Mouse (Mus musculus): ENCODE measurements around the gene Kdm1a.

Gene Kdm1a

GRCm38 (mm10) chr4:136602018-136602554 lies 437 bp downstream of the Kdm1a start:
- peak; percentile 65 to 71 for DNase-seq (ENCODE audit: low spot score in 2 of 2)

- DNase-seq (ENCODE audit: low spot score in 2 of 2): peak; percentile 48 to 74
Observed at GRCm38 (mm10) chr4:136601476-136601875, 1.0 kb downstream of the Kdm1a start.

GRCm38 (mm10) chr4:136600536-136600935 lies 2.0 kb downstream of the Kdm1a start:
- DNase-seq (ENCODE audit: low spot score in 2 of 2): no peak

GRCm38 (mm10) chr4:136599869-136600268 lies 2.7 kb downstream of the Kdm1a start:
- no peak for DNase-seq (ENCODE audit: low spot score in 2 of 2)

- no peak for DNase-seq (ENCODE audit: low spot score in 2 of 2)
Observed at GRCm38 (mm10) chr4:136598268-136598876, 4.2 kb downstream of the Kdm1a start.

GRCm38 (mm10) chr4:136595221-136595620 lies 7.3 kb downstream of the Kdm1a start:
- no peak for DNase-seq (ENCODE audit: low spot score in 2 of 2)

- no peak for DNase-seq (ENCODE audit: low spot score in 2 of 2)
Observed at GRCm38 (mm10) chr4:136594006-136594405, 8.5 kb downstream of the Kdm1a start.

GRCm38 (mm10) chr4:136592111-136592510 lies 10.4 kb downstream of the Kdm1a start:
- DNase-seq (ENCODE audit: low spot score in 2 of 2): no peak

- DNase-seq (ENCODE audit: low spot score in 2 of 2): no peak
Observed at GRCm38 (mm10) chr4:136588003-136588402, 14.5 kb downstream of the Kdm1a start.

GRCm38 (mm10) chr4:136587221-136587827 lies 15.2 kb downstream of the Kdm1a start:
- no peak for DNase-seq (ENCODE audit: low spot score in 2 of 2)

- DNase-seq (ENCODE audit: low spot score in 2 of 2): no peak
Observed at GRCm38 (mm10) chr4:136581885-136582284, 20.6 kb downstream of the Kdm1a start.

- no peak for DNase-seq (ENCODE audit: low spot score in 2 of 2)
Observed at GRCm38 (mm10) chr4:136569998-136570397, 32.5 kb downstream of the Kdm1a start.

- DNase-seq (ENCODE audit: low spot score in 2 of 2): peak in 1 of 2 experiments; percentile 30
Observed at GRCm38 (mm10) chr4:136568629-136569028, 33.9 kb downstream of the Kdm1a start.

GRCm38 (mm10) chr4:136562755-136563154 lies 39.8 kb downstream of the Kdm1a start:
- DNase-seq (ENCODE audit: low spot score in 2 of 2): no peak

GRCm38 (mm10) chr4:136560270-136560991 lies 42.1 kb downstream of the Kdm1a start:
- DNase-seq (ENCODE audit: low spot score in 2 of 2): no peak

GRCm38 (mm10) chr4:136559690-136560089 lies 42.8 kb downstream of the Kdm1a start:
- no peak for DNase-seq (ENCODE audit: low spot score in 2 of 2)

GRCm38 (mm10) chr4:136557638-136558037 lies 44.9 kb downstream of the Kdm1a start:
- no peak for DNase-seq (ENCODE audit: low spot score in 2 of 2)

GRCm38 (mm10) chr4:136553108-136553507 lies 49.4 kb downstream of the Kdm1a start:
- no peak for DNase-seq (ENCODE audit: low spot score in 2 of 2)

- no peak for DNase-seq (ENCODE audit: low spot score in 2 of 2)
Observed at GRCm38 (mm10) chr4:136548381-136548801, 54.1 kb downstream of the Kdm1a start.

- no peak for DNase-seq (ENCODE audit: low spot score in 2 of 2)
Observed at GRCm38 (mm10) chr4:136547721-136548120, 54.8 kb downstream of the Kdm1a start.

- no peak for DNase-seq (ENCODE audit: low spot score in 2 of 2)
Observed at GRCm38 (mm10) chr4:136546279-136547045, 56.1 kb downstream of the Kdm1a start.

- no peak for DNase-seq (ENCODE audit: low spot score in 2 of 2)
Observed at GRCm38 (mm10) chr4:136545151-136545550, 57.4 kb downstream of the Kdm1a start.

All from spleen, postnatal 10 days (tissue).